In the genomic region with DNA sequence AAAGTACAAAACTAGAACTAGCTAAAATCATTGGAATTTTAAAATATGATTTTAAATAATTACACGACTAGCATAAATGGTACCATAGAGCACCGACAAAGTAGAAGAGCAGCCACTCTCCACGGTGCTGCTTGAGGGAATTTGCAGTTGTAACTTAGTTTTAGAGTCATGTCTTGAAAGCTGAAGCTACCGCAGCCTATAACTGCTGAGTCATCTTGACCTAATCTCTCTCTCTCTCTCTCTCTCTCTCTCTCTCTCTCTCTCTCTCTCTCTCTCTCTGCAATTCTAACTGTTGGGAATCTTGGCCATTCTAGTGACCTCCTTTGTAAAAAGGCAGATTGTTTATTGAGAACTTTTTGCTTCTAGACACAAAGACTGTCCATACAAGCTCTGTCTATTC, we compare ENCODE assay signal across 15 mouse cellular contexts.
"Had no signal": no experiment of that assay in that cellular context is flagged by ENCODE, and none has a peak within 500 bp of the region (broad histone marks: within the 10 kb centered on the region; RNA-seq: fewer than 3 reads in every experiment).

No protein-coding gene starts in this region.

- DNase-seq: retina, postnatal 1 day; right cerebral cortex, adult 18-20 months; right cerebral cortex, postnatal 14 days; right cerebral cortex, postnatal 25 days; right cerebral cortex, postnatal 4 days; spleen, adult 18-20 months; thymus, adult 18-20 months; thymus, adult 2 months; thymus, postnatal 14 days; thymus, postnatal 25 days; thymus, postnatal 36 days; thymus, postnatal 4 days had no signal

- H3K9ac ChIP-seq: neural tube, embryonic 13.5 days; neural tube, embryonic 15.5 days; stomach, embryonic 15.5 days had no signal

- H3K9me3 ChIP-seq: neural tube, embryonic 13.5 days; neural tube, embryonic 15.5 days; stomach, embryonic 15.5 days had no signal

- H3K4me3 ChIP-seq: neural tube, embryonic 13.5 days; neural tube, embryonic 15.5 days; stomach, embryonic 15.5 days had no signal

- H3K27me3 ChIP-seq: neural tube, embryonic 13.5 days; neural tube, embryonic 15.5 days; stomach, embryonic 15.5 days had no signal

- H3K4me1 ChIP-seq: neural tube, embryonic 13.5 days; neural tube, embryonic 15.5 days; stomach, embryonic 15.5 days had no signal

- H3K4me2 ChIP-seq: neural tube, embryonic 13.5 days; neural tube, embryonic 15.5 days; stomach, embryonic 15.5 days had no signal

- H3K27ac ChIP-seq: neural tube, embryonic 13.5 days; neural tube, embryonic 15.5 days; stomach, embryonic 15.5 days had no signal

- H3K36me3 ChIP-seq: neural tube, embryonic 13.5 days; neural tube, embryonic 15.5 days; stomach, embryonic 15.5 days had no signal
